ENCODE assay signal across 21 mouse cellular contexts in the genomic region with DNA sequence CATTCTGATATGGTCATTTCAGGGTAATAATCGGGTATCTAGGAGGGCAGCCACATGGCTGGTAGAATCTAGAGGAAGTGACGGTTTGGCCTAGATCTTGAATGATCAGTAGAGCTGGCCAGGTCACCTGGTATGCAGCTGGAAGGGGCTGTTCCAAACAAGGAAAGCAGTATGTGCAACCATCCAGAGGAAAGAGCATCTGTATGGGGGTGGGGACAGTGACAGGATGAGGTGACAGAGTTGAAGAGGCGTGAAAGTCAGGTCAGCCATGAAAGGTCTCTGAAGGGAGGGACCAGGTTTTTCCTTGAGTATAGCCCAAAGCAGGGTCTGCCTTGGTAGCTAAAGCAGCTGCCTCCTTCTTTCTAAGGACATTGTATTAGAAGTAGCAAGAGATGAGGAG. TPM values are rescaled to one million over a fixed set of nuclear protein-coding genes. Genes with fewer than 3 reads are reported as not detected.
DNase-seq lines count a peak whose midpoint lies in the region; ATAC-seq lines count a peak whose summit lies in the region.
"Had no signal": no experiment of that assay in that cellular context is flagged by ENCODE, and none has a peak within 500 bp of the region (broad histone marks: within the 10 kb centered on the region; RNA-seq: fewer than 3 reads in every experiment).

No protein-coding gene starts in this region.

- peak; percentile 55; the same call in 1 of the 2 replicates for ATAC-seq in kidney, embryonic 14.5 days (ENCODE audit: low FRiP score, low TSS enrichment)
- ATAC-seq in activated CD4-positive, CD25-positive, alpha-beta regulatory T cell, adult 4 months = peak; percentile 50
- ATAC-seq: forebrain, embryonic 15.5 days; Patski had no signal

- H3K4me1 ChIP-seq in kidney, embryonic 14.5 days (ENCODE audit: control insufficient read depth, insufficient read depth, low read length) = no peaks in the 10 kb centered on the region
- H3K4me1 ChIP-seq: embryonic facial prominence, embryonic 12.5 days; forebrain, embryonic 15.5 days; hindbrain, embryonic 10.5 days had no signal

- H3K36me3 ChIP-seq in kidney, embryonic 14.5 days (ENCODE audit: control insufficient read depth, insufficient read depth, low read length) = no peaks in the 10 kb centered on the region
- 0 out of 2 replicates have a peak, but pooled peaks cover 1% of the 10 kb centered on the region for H3K36me3 ChIP-seq in splenic B cell, adult 2 months (ENCODE audit: control insufficient read depth, insufficient read depth, low read length, poor library complexity, severe bottlenecking)
- H3K36me3 ChIP-seq: embryonic facial prominence, embryonic 12.5 days; forebrain, embryonic 15.5 days; heart, embryonic 15.5 days; hindbrain, embryonic 10.5 days had no signal

- 76% methylated on average over 3 of the region's 3 CpGs for WGBS in kidney, embryonic 14.5 days

- no peak overlapping the region for H3K27ac ChIP-seq in kidney, embryonic 14.5 days (ENCODE audit: low read depth, low read length)
- H3K27ac ChIP-seq: embryonic facial prominence, embryonic 12.5 days; forebrain, embryonic 15.5 days; heart, adult 2 months; heart, embryonic 15.5 days; hindbrain, embryonic 10.5 days; hindbrain, embryonic 14.5 days had no signal

- no peak overlapping the region for H3K9ac ChIP-seq in kidney, embryonic 14.5 days (ENCODE audit: low read depth, low read length)
- H3K9ac ChIP-seq: embryonic facial prominence, embryonic 12.5 days; forebrain, embryonic 15.5 days; heart, embryonic 15.5 days; hindbrain, embryonic 14.5 days had no signal

- H3K27me3 ChIP-seq in kidney, embryonic 14.5 days (ENCODE audit: control insufficient read depth, insufficient read depth, low read length) = no peaks in the 10 kb centered on the region
- no peaks in the 10 kb centered on the region for H3K27me3 ChIP-seq in splenic B cell, adult 2 months (ENCODE audit: control insufficient read depth, insufficient read depth, low read length, poor library complexity, severe bottlenecking)
- H3K27me3 ChIP-seq: embryonic facial prominence, embryonic 12.5 days; forebrain, embryonic 15.5 days; heart, embryonic 15.5 days; Patski had no signal

- H3K4me2 ChIP-seq in kidney, embryonic 14.5 days (replicated peaks; ENCODE audit: low read depth, low read length) = no peak overlapping the region
- H3K4me2 ChIP-seq: embryonic facial prominence, embryonic 12.5 days; forebrain, embryonic 15.5 days; heart, embryonic 11.5 days; heart, embryonic 15.5 days; hindbrain, embryonic 14.5 days had no signal

- H3K4me3 ChIP-seq in kidney, embryonic 14.5 days (ENCODE audit: low read length) = no peak overlapping the region
- H3K4me3 ChIP-seq: embryonic facial prominence, embryonic 12.5 days; forebrain, embryonic 15.5 days; heart, adult 2 months; heart, embryonic 15.5 days; hindbrain, embryonic 10.5 days had no signal

- DNase-seq in kidney, postnatal 4 days = no peak
- peak; percentile 30 to 34 for DNase-seq in spleen, postnatal 36 days (ENCODE audit: low spot score in 2 of 2)
- no peak for DNase-seq in spleen, adult 12 weeks (ENCODE audit: low spot score)
- DNase-seq in splenic B cell, adult 2 months (ENCODE audit: low read depth, low spot score) = peak; percentile 63
- DNase-seq in layer of hippocampus, postnatal 25 days (ENCODE audit: extremely low spot score in 1 of 2, low spot score in 1 of 2) = no peak
- DNase-seq in urinary bladder, postnatal 14 days (ENCODE audit: low spot score) = no peak
- DNase-seq: adrenal gland, adult 8-10 months; cerebellum, adult 11 months; cerebellum, adult 8-10 months; cerebellum, postnatal 14 days; embryo, embryonic 11 days had no signal

- H3K9me3 ChIP-seq in kidney, embryonic 14.5 days (ENCODE audit: control insufficient read depth, low read length) = no peaks in the 10 kb centered on the region
- H3K9me3 ChIP-seq: embryonic facial prominence, embryonic 12.5 days; forebrain, embryonic 15.5 days; heart, embryonic 15.5 days; hindbrain, embryonic 10.5 days had no signal

RNA-seq across cellular contexts. Expression of a gene that starts 22.6 kb away (rescaled TPM):
- 10.2 and 14.6 TPM in 2 replicates for polyA plus RNA-seq in kidney, embryonic 14.5 days (2014; fragmentation: Nextera tagmentation; extraction: Ambion mirVana)
- polyA plus RNA-seq in activated CD4-positive, CD25-positive, alpha-beta regulatory T cell, adult 4 months (2017; shearing (Covaris generic)) = 10 to 100 TPM; 58.2 to 69.6 TPM
- 10 to 100 TPM; 29.4 to 32.4 TPM for total RNA-seq in layer of hippocampus, postnatal 25 days (2021)

Comparison
In these comparisons a context has a peak if more than half of its experiments do, and no peak if none do; other contexts are left out.
1. DNase-seq: peak in spleen, postnatal 36 days (2 of 2) and splenic B cell, adult 2 months (single experiment); none in kidney, postnatal 4 days (0 of 2), spleen, adult 12 weeks (single experiment), layer of hippocampus, postnatal 25 days (0 of 2) and urinary bladder, postnatal 14 days (single experiment).